Mouse (Mus musculus): ENCODE data around the gene Mical1. TPM values are rescaled to one million over a fixed set of nuclear protein-coding genes. Genes with fewer than 3 reads are reported as not detected.

Gene Mical1
- total RNA-seq, 1 experiment, result 35.3 TPM

DNA sequence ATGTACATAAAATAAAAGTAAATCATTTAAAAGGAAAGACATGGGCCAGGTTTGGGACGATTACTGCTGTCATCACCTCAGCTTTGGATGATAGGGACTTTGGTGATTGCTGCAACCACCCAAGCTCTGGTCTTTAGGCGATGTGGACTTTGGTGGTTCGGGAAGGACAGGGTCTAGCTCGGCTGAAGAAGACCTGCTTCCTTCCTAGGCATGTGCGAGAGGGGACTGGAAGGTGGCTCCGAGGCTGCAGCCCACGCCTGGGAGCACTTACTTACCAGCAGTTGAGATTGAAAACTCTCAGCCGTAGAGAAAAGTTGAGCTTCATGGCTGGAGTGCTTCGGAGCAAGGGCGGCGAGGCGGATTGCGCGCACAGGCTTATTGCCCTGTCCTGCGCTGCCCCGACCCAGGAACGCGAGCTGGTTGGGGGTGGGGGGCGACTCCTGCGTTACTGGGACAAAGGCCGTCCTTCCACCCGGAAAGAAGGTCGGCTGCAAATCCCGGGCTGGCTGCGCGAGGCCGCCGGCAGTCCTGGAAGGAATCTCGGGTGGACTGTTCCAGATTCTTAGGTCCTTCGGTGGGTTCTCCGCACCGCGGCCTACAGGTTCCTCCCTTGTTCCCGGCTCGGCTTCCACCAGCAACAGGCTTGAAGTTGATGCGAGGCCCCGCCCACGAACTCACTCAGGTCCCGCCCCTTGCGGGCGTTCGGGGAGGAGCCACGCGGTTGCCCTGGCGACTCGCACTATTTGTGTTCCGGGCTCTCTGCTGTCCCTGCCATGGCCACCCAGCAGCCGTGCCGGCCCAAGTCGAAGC, 13.8 kb downstream of the Mical1 start, which contains the start of the genes Smpd2 and Ppil6:
TSS of gene Smpd2 (minus strand) at position 662 of the 810 bp plus-strand sequence.
TSS of gene Ppil6 (plus strand) at position 732 of the 810 bp plus-strand sequence.
- no peak within 1 kb of the TSS for H3K27ac ChIP-seq (ENCODE audit: insufficient read depth, low read depth, low read length, poor library complexity, severe bottlenecking)
- peak; percentile 89 for DNase-seq (ENCODE audit: low read depth, low spot score)
- peaks cover 29% of the 10 kb centered on the region for H3K36me3 ChIP-seq (ENCODE audit: control insufficient read depth, insufficient read depth, low read length, poor library complexity, severe bottlenecking)
- H3K4me1 ChIP-seq (ENCODE audit: control insufficient read depth in 2 of 2, insufficient read depth in 2 of 2, low read length in 2 of 2, poor library complexity in 1 of 2), result peaks cover 4 to 9% of the 10 kb centered on the region in 2 experiments; a peak in 1 of 4 replicates
- in situ Hi-C loops (cut with MboI; ENCODE audit: low sequenced_read_pairs in 2 of 2, unreplicated experiment in 2 of 2), result no loop called here
- no peak for TF ChIP-seq MAFK (IDR thresholded peaks at IDR 0.05; ENCODE audit: insufficient read depth, low read depth, low read length)
- no peak for TF ChIP-seq HCFC1 (IDR thresholded peaks at IDR 0.05; ENCODE audit: borderline replicate concordance, insufficient read depth, low read length)
- no peak for TF ChIP-seq CHD2 (IDR thresholded peaks at IDR 0.05; ENCODE audit: low read depth, low read length)
- TF ChIP-seq ZC3H11A (IDR thresholded peaks at IDR 0.05; ENCODE audit: borderline replicate concordance, low read depth, low read length), result no peak
- TF ChIP-seq ZNF384 (IDR thresholded peaks at IDR 0.05; ENCODE audit: low read depth, low read length), result no peak
- H3K9me3 ChIP-seq (ENCODE audit: control insufficient read depth, insufficient read depth, low read depth, low read length), result no peaks in the 10 kb centered on the region
- H3K9ac ChIP-seq (ENCODE audit: insufficient read depth, low read depth, low read length, poor library complexity, severe bottlenecking), result peak within 1 kb of the TSS; percentile 77
- peak within 1 kb of the TSS; percentile 74 to 78 for H3K4me3 ChIP-seq (ENCODE audit: insufficient read depth in 1 of 2, low read depth in 1 of 2, low read length in 2 of 2, poor library complexity in 1 of 2, severe bottlenecking in 1 of 2)

DNA sequence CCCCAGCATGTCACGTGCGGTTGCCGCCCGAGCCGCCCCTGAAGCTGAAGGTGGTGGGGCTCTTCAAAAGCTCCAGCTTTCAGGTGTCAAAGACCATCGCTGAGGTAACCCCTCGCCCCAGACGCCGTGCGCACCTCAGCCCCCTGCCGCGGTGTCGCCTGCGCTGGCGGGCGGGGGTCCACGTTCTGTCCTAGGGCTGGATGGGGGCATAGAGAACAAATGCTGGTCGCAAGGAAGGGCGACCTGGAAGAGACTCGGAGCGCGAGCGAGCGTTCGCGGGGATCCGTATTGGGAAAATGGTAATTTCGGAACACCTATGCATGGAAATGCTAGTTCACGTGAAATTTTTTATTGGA, 14.4 kb downstream of the Mical1 start:
- Histone ChIP-seq H3K4me3 (ENCODE audit: insufficient read depth in 1 of 2, low read depth in 1 of 2, low read length in 2 of 2, poor library complexity in 1 of 2, severe bottlenecking in 1 of 2) (peak overlapping the region; percentile 74 to 78), H3K27ac (ENCODE audit: insufficient read depth, low read depth, low read length, poor library complexity, severe bottlenecking) (no peak overlapping the region), H3K4me1 (ENCODE audit: control insufficient read depth in 2 of 2, insufficient read depth in 2 of 2, low read length in 2 of 2, poor library complexity in 1 of 2) (peaks cover 4 to 9% of the 10 kb centered on the region in 2 experiments; a peak in 1 of 4 replicates), H3K9ac (ENCODE audit: insufficient read depth, low read depth, low read length, poor library complexity, severe bottlenecking) (peak overlapping the region; percentile 38), H3K9me3 (ENCODE audit: control insufficient read depth, insufficient read depth, low read depth, low read length) (no peaks in the 10 kb centered on the region), H3K36me3 (ENCODE audit: control insufficient read depth, insufficient read depth, low read length, poor library complexity, severe bottlenecking) (peaks cover 29% of the 10 kb centered on the region)
- TF ChIP-seq MAFK (IDR thresholded peaks at IDR 0.05; ENCODE audit: insufficient read depth, low read depth, low read length) (no peak), CHD2 (IDR thresholded peaks at IDR 0.05; ENCODE audit: low read depth, low read length) (no peak), HCFC1 (IDR thresholded peaks at IDR 0.05; ENCODE audit: borderline replicate concordance, insufficient read depth, low read length) (no peak), ZC3H11A (IDR thresholded peaks at IDR 0.05; ENCODE audit: borderline replicate concordance, low read depth, low read length) (no peak), ZNF384 (IDR thresholded peaks at IDR 0.05; ENCODE audit: low read depth, low read length) (no peak)
- DNase-seq (ENCODE audit: low read depth, low spot score), result no peak
- in situ Hi-C loops (cut with MboI; ENCODE audit: low sequenced_read_pairs in 2 of 2, unreplicated experiment in 2 of 2), result no loop called here

DNA sequence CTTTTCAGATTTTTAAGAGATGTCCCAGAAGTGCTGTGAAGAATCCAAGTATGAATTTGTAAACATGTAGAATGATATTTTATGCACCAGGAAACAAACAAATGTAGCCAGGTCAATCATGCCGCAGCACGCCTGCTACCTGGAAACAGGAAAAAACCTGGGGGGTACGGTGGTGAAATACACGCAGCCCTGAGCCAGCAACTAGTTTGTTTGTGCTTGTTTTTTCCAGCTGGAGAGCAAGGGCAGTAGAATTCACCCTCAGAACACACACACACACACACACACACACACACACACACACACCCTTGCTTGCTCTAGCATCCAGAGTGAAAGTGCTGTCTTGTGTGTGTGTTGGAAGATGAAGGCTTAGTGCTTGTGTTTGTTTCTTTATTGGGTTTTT, 15.0 kb downstream of the Mical1 start:
- in situ Hi-C loops (cut with MboI; ENCODE audit: low sequenced_read_pairs in 2 of 2, unreplicated experiment in 2 of 2), result no loop called here
- Histone ChIP-seq H3K36me3 (ENCODE audit: control insufficient read depth, insufficient read depth, low read length, poor library complexity, severe bottlenecking) (peaks cover 23% of the 10 kb centered on the region), H3K9me3 (ENCODE audit: control insufficient read depth, insufficient read depth, low read depth, low read length) (no peaks in the 10 kb centered on the region), H3K4me3 (ENCODE audit: insufficient read depth in 1 of 2, low read depth in 1 of 2, low read length in 2 of 2, poor library complexity in 1 of 2, severe bottlenecking in 1 of 2) (peak overlapping the region in 1 of 2 experiments; percentile 78; a peak in 1 of 4 replicates), H3K4me1 (ENCODE audit: control insufficient read depth in 2 of 2, insufficient read depth in 2 of 2, low read length in 2 of 2, poor library complexity in 1 of 2) (peaks cover 4 to 9% of the 10 kb centered on the region in 2 experiments; a peak in 1 of 4 replicates), H3K9ac (ENCODE audit: insufficient read depth, low read depth, low read length, poor library complexity, severe bottlenecking) (no peak overlapping the region), H3K27ac (ENCODE audit: insufficient read depth, low read depth, low read length, poor library complexity, severe bottlenecking) (no peak overlapping the region)
- TF ChIP-seq MAFK (IDR thresholded peaks at IDR 0.05; ENCODE audit: insufficient read depth, low read depth, low read length) (no peak), CHD2 (IDR thresholded peaks at IDR 0.05; ENCODE audit: low read depth, low read length) (no peak), HCFC1 (IDR thresholded peaks at IDR 0.05; ENCODE audit: borderline replicate concordance, insufficient read depth, low read length) (no peak), ZC3H11A (IDR thresholded peaks at IDR 0.05; ENCODE audit: borderline replicate concordance, low read depth, low read length) (no peak), ZNF384 (IDR thresholded peaks at IDR 0.05; ENCODE audit: low read depth, low read length) (no peak)
- no peak for DNase-seq (ENCODE audit: low read depth, low spot score)

DNA sequence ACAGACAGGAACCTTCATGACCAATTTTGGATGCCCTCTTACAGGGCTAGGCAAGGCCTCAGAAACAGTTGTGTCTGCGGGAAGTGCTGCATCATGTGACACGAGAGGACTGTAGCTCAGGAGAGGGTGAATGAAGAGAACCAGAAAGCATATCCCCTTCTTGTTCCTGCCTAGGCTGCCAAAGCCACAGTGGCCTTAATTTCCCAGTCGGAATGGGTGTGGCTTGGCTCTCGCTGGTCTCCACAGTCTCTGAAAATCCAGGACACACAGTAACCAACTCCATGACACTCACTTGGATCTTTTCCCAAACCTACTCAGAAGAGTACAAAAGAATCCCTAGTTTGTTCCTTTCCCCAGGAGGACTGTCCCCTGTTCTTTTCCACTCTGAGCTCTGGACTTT, 24.8 kb downstream of the Mical1 start:
- no peaks in the 10 kb centered on the region for H3K9me3 ChIP-seq (ENCODE audit: control insufficient read depth, insufficient read depth, low read depth, low read length)
- no peak overlapping the region for H3K4me3 ChIP-seq (ENCODE audit: insufficient read depth in 1 of 2, low read depth in 1 of 2, low read length in 2 of 2, poor library complexity in 1 of 2, severe bottlenecking in 1 of 2)
- peaks cover 0 to 8% of the 10 kb centered on the region in 2 experiments; a peak in 2 of 4 replicates for H3K4me1 ChIP-seq (ENCODE audit: control insufficient read depth in 2 of 2, insufficient read depth in 2 of 2, low read length in 2 of 2, poor library complexity in 1 of 2)
- no peak overlapping the region; the same call in 1 of the 2 replicates for H3K27ac ChIP-seq (ENCODE audit: insufficient read depth, low read depth, low read length, poor library complexity, severe bottlenecking)
- no peak overlapping the region for H3K9ac ChIP-seq (ENCODE audit: insufficient read depth, low read depth, low read length, poor library complexity, severe bottlenecking)
- no peaks in the 10 kb centered on the region for H3K36me3 ChIP-seq (ENCODE audit: control insufficient read depth, insufficient read depth, low read length, poor library complexity, severe bottlenecking)
- no peak for TF ChIP-seq CHD2 (IDR thresholded peaks at IDR 0.05; ENCODE audit: low read depth, low read length)
- TF ChIP-seq MAFK (IDR thresholded peaks at IDR 0.05; ENCODE audit: insufficient read depth, low read depth, low read length), result no peak
- TF ChIP-seq HCFC1 (IDR thresholded peaks at IDR 0.05; ENCODE audit: borderline replicate concordance, insufficient read depth, low read length), result no peak
- TF ChIP-seq ZC3H11A (IDR thresholded peaks at IDR 0.05; ENCODE audit: borderline replicate concordance, low read depth, low read length), result no peak
- TF ChIP-seq ZNF384 (IDR thresholded peaks at IDR 0.05; ENCODE audit: low read depth, low read length), result no peak
- in situ Hi-C loops (cut with MboI; ENCODE audit: low sequenced_read_pairs in 2 of 2, unreplicated experiment in 2 of 2), result loop anchor here in 1 of 2 experiments (25.0 kb wide), 1 partner anchor 489 kb away; no protein-coding TSS in a partner anchor
- no peak for DNase-seq (ENCODE audit: low read depth, low spot score)
